Mouse (Mus musculus) heart, adult 11 months (tissue): Measurements from ENCODE around the gene Cd96.
"Not testable (repeated sequence)": the region's sequence is repeated elsewhere in the genome, so short reads cannot be mapped to it uniquely, and the experiment has no call there.

Experiments used
- DNase-seq: peaks from one replicate; pipeline ENCODE4 v3.0.0; 2022

Cd96 gene

GRCm38 (mm10) chr16:46120020-46120419, at the start of gene Cd96:
Gene Cd96, minus strand, starts transcription at chr16:46120251.
- DNase-seq, result no peak

DNA sequence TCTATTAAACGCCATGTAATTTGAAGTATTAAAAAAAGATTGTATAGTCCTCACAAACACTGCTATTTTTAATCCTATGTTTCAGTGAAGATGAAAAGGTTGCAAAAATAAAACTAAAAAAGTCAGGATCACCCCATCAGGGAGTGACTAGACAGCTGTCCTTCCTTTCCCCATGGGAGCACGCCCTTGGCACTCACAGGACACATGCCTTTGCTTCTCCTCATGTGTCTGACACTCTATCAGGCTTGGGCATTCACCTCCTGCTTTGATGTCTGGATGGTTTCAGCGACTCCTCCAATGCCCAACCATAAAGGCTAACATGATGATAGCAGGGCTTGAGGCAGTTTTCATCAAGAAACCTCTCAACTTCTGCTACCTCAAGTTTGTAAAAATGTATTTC, 46.9 kb upstream of the Cd96 start:
- DNase-seq, result no peak

GRCm38 (mm10) chr16:46165305-46165704, 45.3 kb upstream of the Cd96 start:
- no peak for DNase-seq

- not testable (repeated sequence) for DNase-seq
Measured at GRCm38 (mm10) chr16:46154832-46155231, 34.8 kb upstream of the Cd96 start, which contains the start of gene Gm4737. Gene Gm4737, minus strand, starts transcription at chr16:46155077.

GRCm38 (mm10) chr16:46151141-46151540, 31.1 kb upstream of the Cd96 start:
- no peak for DNase-seq

DNA sequence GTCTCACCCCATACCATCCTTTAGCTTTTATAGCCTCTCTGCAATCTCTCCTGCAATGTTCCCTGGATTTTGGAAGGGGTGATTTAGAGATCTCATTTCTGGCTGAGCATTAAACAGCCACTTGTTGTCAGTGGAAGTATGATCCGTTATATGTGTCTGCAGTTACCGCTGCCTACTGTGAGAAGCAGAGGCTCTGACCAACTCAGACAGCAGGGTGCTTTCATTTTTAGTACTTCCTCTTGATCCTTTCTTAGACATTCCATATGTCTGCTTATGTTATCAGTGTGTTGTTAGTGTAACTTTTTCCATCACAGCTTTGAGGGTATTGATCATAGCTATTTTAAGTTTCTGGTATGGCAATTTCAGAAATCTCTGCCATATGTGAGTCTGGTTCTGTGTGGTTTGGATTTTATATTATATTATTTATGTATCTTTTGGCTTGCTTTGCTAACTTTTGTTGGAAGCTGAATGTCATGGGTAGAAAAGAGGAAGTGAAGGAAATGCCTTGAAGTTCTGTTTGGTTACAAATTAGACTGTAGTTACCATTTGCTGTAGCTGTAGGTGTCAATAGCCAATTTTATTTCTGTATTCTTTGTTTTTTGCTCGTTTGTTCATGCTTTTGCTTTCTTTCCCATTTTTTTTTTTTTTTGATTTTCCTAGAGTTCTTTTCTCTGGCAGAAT, 28.8 kb upstream of the Cd96 start:
- DNase-seq, result no peak

- no peak for DNase-seq
Measured at GRCm38 (mm10) chr16:46146962-46147361, 26.9 kb upstream of the Cd96 start.

DNA sequence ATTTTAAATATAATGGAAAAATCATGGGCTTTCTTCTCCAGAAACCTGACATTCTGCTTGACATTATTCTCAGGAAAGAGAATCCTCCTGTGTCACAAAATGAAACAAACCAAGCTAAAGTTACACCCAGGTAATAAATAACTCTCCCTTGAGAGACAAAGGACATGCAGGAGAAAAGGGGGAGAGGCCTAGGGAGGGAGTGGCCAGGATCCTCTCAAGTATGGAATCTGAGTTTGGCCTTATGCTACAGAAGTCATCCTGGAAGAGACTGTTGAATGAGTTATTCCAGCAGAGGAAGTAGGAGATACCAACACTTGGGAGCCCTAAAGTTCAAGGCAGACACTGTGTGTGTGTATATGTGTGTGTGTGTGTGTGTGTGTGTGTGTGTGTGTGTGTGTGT, 2.2 kb upstream of the Cd96 start:
- no peak for DNase-seq

GRCm38 (mm10) chr16:46121420-46121819, 1.4 kb upstream of the Cd96 start:
- no peak for DNase-seq

DNA sequence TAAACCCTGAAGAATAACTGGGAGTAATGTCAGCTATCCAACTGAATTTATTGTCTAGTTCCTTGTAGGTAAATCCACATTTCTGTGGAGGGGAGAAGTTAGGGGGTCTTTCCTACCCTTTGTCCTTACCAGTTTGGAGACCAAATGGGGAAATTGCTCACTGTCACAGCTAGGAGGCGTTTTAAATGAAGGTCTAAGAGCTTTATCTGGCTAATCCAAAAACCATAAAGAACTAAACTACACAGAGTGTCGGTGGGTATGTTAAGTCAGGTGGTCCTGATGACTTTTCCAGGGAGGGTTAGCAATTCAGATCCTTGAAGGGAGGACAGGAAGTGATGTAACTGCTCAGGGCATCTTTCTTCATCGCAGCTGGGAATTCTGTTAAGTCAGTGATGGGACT, 556 bp upstream of the Cd96 start:
- DNase-seq, result no peak

DNA sequence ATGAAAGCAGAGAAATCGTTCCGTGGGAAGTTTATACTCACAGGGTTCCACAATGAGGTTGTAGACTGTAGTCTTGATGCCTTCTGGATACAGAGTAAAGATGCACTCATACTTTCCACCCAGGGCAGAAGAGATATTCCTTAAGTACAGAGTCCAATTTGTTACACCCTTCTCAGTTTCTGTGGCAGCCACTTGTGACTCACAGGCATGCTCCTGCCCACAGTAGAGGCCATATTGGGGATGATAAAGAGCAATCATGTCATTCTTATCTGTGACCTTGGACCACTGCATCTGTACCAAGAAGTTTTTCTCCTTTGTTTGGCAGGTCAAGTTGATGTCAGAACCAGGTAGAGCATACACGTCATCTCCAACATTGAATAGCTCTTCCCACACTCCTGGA, 2.4 kb downstream of the Cd96 start:
- DNase-seq, result no peak

DNA sequence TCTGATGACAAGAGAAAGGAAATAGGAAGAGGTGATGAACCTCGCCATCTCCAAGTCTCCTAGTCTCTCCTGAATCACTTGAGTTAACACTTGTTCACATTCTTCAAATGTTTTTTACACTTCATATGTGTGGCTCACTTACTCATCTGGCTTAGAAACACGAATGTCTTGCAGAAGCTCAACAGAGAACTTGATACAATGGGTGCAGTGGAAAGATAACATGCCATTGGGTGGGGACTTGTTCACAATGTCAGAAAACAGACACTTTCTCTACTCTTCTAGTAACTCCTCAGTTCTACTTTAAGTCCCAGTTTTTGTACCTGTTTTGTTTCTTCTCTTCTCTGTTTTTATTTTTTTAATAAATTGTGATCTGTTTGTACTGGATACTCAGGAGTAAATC, 5.3 kb downstream of the Cd96 start:
- DNase-seq, result no peak

DNA sequence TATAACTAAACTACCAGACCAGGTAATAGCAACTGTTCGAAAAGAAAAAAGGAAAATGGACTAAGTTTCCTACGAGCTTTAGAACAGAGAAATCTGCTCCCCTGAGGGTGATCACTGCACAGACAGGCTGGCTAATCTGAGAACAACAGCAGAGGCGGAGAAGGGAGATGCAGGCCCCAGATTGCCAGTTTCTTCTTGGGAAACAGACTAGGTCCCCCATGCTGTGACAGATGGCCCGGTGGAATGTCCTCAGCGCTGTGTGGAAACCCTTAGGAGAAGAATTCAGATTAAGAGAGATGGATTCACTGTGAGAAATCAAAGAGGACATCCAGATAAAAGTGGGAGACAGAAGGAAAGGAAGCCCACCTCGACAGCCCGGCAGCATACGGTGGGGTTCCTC, 10.5 kb downstream of the Cd96 start:
- no peak for DNase-seq

DNA sequence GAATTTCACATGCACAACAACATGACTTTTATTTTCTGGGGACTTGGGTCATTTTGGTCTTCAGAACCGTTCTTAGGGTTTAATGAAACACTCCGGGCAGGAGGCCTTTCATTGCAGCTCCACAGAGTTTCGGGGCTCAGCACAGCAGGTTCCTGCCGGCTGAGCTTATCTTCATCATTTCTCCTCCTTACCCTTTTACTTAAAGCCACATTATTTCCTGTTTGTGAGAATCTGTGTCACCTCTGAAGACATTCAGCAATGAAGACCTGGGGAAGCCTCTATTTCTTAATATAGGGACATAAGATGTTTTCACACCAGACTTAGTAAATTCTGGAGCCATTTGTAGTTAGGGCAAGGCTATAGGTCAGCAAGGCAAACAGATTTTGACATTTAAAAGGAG, 12.6 kb downstream of the Cd96 start:
- DNase-seq, result no peak

- DNase-seq, result no peak
Measured at GRCm38 (mm10) chr16:46104491-46104890, 15.6 kb downstream of the Cd96 start.

GRCm38 (mm10) chr16:46101748-46102147, 18.3 kb downstream of the Cd96 start:
- DNase-seq, result no peak

GRCm38 (mm10) chr16:46100286-46100685, 19.8 kb downstream of the Cd96 start:
- DNase-seq, result no peak

- no peak for DNase-seq
Measured at GRCm38 (mm10) chr16:46097421-46097820, 22.6 kb downstream of the Cd96 start.

DNA sequence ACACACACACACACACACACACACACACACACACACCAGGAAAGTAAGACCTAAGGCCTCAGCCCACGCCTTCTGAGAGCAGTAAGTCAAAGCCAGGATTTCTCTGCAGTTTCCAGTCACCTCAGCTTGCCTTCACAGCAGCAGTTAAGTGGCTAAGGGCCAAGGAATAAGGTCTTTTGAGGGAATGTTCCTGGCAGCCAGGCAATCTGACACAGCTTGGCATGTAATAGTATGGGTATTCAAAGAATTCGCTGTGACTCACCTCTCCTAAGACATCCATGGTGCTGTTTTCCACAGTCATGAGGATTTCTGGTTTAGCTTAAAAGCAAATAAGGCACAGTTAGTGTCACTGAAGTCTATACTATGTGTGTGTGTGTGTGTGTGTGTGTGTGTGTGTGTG, 25.6 kb downstream of the Cd96 start:
- peak; percentile 95 for DNase-seq

DNA sequence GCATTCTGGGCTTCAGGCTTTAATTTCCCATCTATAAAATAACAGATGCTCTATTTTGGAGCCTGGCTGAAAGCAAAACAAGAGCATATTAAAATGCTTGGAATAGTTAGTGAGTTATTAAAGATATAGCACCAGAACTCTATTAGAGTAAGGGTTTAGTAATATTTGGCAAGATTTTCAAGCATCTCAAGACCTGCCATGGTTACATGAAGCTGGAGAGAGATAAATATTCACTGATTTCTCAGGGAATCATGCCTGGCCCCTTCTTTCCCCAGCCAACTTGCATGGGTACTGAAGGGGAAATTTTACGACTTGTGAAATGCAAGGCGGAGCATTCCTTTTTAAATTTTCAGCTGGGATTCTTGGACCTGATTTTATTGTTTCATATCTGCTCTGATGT, 27.1 kb downstream of the Cd96 start:
- DNase-seq, result no peak

- DNase-seq, result no peak
Measured at GRCm38 (mm10) chr16:46086874-46087473, 33.1 kb downstream of the Cd96 start.

DNA sequence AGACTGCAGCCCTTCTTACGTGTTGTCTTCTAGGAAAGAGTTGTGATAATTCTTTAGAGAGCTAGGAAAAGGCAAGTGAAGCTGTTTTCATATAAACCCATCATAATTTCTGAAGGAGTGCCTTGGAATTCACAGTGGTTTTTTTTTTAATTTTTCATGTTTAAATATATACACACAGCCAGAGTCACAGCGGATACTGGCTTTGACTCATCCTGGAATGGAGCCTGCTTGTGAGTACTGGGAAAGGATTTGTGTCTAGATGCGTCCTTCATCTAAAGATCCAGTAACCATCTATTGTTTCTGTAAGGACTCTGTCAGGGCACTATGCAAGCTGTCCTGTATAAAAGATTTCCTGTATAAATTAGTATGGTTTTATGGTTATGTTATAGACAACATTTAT, 52.1 kb downstream of the Cd96 start:
- no peak for DNase-seq

- no peak for DNase-seq
Measured at GRCm38 (mm10) chr16:46063278-46063677, 56.8 kb downstream of the Cd96 start.

GRCm38 (mm10) chr16:46046906-46047305, 73.1 kb downstream of the Cd96 start:
- no peak for DNase-seq

DNA sequence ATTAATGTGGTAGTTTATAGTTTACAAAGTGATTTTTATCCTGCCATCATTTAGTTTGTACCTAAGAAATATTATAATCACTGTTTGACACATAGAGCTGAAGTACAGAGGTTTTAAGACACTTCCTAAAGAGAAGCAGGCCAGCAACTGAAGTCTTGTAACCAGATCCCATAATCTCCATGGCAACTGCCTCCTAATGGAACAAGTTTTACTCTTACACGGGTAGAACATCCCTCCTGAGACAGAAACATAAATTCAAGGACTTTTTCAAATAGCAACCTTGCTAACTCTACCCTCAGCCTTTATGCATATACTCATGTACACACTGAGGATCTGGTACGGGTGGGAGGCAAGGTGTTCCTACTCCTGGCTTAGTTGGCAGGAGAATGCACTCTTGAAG, 83.8 kb downstream of the Cd96 start:
- no peak for DNase-seq
